Mouse (Mus musculus) forebrain, embryonic 11.5 days (tissue): Measurements from ENCODE around the gene Rph3al. TPM values are rescaled to one million over a fixed set of nuclear protein-coding genes. Genes with fewer than 3 reads are reported as not detected.

Experiments used
- ATAC-seq: fragments of 200-750 bp; cut with Nextera tagmentation; replicated peaks from 2 replicates; pipeline ENCODE4 v1.8.0; 2017; ENCODE audit warnings: moderate TSS enrichment; ENCODE audit not compliant: low FRiP score
- DNase-seq: peaks from one replicate; pipeline ENCODE4 v3.0.0-alpha.2; 2017; ENCODE audit warnings: low spot score
- H3K27ac ChIP-seq: fragments of 300-500 bp; sonication (generic); 2 replicates; pipeline ENCODE4 v1.5.1; 2014; ENCODE audit warnings: low read depth, low read length
- H3K27me3 ChIP-seq: fragments of 300-500 bp; sonication (generic); 2 replicates; pipeline ENCODE4 v1.6.1; 2014; ENCODE audit warnings: mild to moderate bottlenecking, low read length, mixed read lengths; ENCODE audit not compliant: control insufficient read depth, insufficient read depth
- H3K36me3 ChIP-seq: fragments of 300-500 bp; sonication (generic); 2 replicates; pipeline ENCODE4 v1.6.1; 2014; ENCODE audit warnings: mild to moderate bottlenecking, low read length, moderate library complexity, mixed read lengths; ENCODE audit not compliant: control insufficient read depth, insufficient read depth
- H3K4me1 ChIP-seq: fragments of 300-500 bp; sonication (generic); replicated peaks from 2 replicates; pipeline ENCODE4 v1.6.1; 2014; ENCODE audit warnings: low read length, mixed read lengths; ENCODE audit not compliant: control insufficient read depth, insufficient read depth
- H3K4me2 ChIP-seq: fragments of 300-500 bp; sonication (generic); 2 replicates; pipeline ENCODE4 v1.6.1; 2014; ENCODE audit warnings: low read depth, mild to moderate bottlenecking, low read length, moderate library complexity, mixed read lengths; ENCODE audit not compliant: severe bottlenecking
- H3K4me3 ChIP-seq: fragments of 300-500 bp; sonication (generic); 2 replicates; pipeline ENCODE4 v1.5.1; 2014; ENCODE audit warnings: low read depth, low read length
- H3K9ac ChIP-seq: fragments of 300-500 bp; sonication (generic); 2 replicates; pipeline ENCODE4 v1.6.1; 2014; ENCODE audit warnings: low read length
- H3K9me3 ChIP-seq: fragments of 300-500 bp; sonication (generic); 2 replicates; pipeline ENCODE4 v1.6.1; 2016; ENCODE audit warnings: low read length, mixed read lengths; ENCODE audit not compliant: control insufficient read depth
- WGBS: fragments of 180-500 bp; shearing (Covaris S2); extraction: QIAGEN DNeasy Blood & Tissue Kit; methylation state at CpG from one replicate; pipeline ENCODE4 v1.1.7; 2014; 5-methylcytosine and 5-hydroxymethylcytosine counted together
- polyA plus RNA-seq: library from polyadenylated mRNA; unstranded; fragments of >200 nt; fragmentation: Nextera tagmentation; extraction: Ambion mirVana; gene quantifications from 2 replicates; pipeline ENCODE4 v1.2.1, GENCODE M21; 2014

The Rph3al gene
- polyA plus RNA-seq, 1 experiment from 2014 or later, result 2.5 TPM

GRCm38 (mm10) chr11:75957124-75957832 is 19.0 kb upstream of the Rph3al start:
- DNase-seq, result no peak
- whole genome bisulfite sequencing, result 94% methylated on average over 17 of the region's 17 CpGs
- Histone ChIP-seq H3K9me3 (no peaks in the 10 kb centered on the region), H3K9ac (no peak overlapping the region), H3K36me3 (no peaks in the 10 kb centered on the region), H3K4me2 (no peak overlapping the region), H3K4me1 (no peaks in the 10 kb centered on the region), H3K27ac (no peak overlapping the region), H3K27me3 (no peaks in the 10 kb centered on the region), H3K4me3 (no peak overlapping the region)
- no peak for ATAC-seq

- Histone ChIP-seq H3K4me1 (no peaks in the 10 kb centered on the region), H3K27ac (no peak overlapping the region), H3K9me3 (no peaks in the 10 kb centered on the region), H3K4me3 (no peak overlapping the region), H3K9ac (no peak overlapping the region), H3K4me2 (no peak overlapping the region), H3K27me3 (no peaks in the 10 kb centered on the region), H3K36me3 (no peaks in the 10 kb centered on the region)
- ATAC-seq, result no peak
- 85% methylated on average over 8 of the region's 8 CpGs for WGBS
- no peak for DNase-seq
Measured at GRCm38 (mm10) chr11:75956651-75957050, 18.4 kb upstream of the Rph3al start.

GRCm38 (mm10) chr11:75954896-75955295 is 16.7 kb upstream of the Rph3al start:
- H3K36me3 ChIP-seq, result no peaks in the 10 kb centered on the region
- no peak overlapping the region for H3K27ac ChIP-seq
- H3K27me3 ChIP-seq, result no peaks in the 10 kb centered on the region
- ATAC-seq, result no peak
- 91% methylated on average over 9 of the region's 9 CpGs for WGBS
- H3K9me3 ChIP-seq, result no peaks in the 10 kb centered on the region
- no peak for DNase-seq
- no peak overlapping the region for H3K4me3 ChIP-seq
- no peaks in the 10 kb centered on the region for H3K4me1 ChIP-seq
- no peak overlapping the region for H3K9ac ChIP-seq
- H3K4me2 ChIP-seq, result no peak overlapping the region

- Histone ChIP-seq H3K9ac (no peak overlapping the region), H3K27ac (no peak overlapping the region), H3K9me3 (no peaks in the 10 kb centered on the region), H3K4me1 (no peaks in the 10 kb centered on the region), H3K27me3 (no peaks in the 10 kb centered on the region), H3K4me3 (no peak overlapping the region), H3K36me3 (no peaks in the 10 kb centered on the region), H3K4me2 (no peak overlapping the region)
- ATAC-seq, result no peak
- whole genome bisulfite sequencing, result 80% methylated on average over 5 of the region's 5 CpGs
- no peak for DNase-seq
Measured at GRCm38 (mm10) chr11:75951895-75952294, 13.7 kb upstream of the Rph3al start.

DNA sequence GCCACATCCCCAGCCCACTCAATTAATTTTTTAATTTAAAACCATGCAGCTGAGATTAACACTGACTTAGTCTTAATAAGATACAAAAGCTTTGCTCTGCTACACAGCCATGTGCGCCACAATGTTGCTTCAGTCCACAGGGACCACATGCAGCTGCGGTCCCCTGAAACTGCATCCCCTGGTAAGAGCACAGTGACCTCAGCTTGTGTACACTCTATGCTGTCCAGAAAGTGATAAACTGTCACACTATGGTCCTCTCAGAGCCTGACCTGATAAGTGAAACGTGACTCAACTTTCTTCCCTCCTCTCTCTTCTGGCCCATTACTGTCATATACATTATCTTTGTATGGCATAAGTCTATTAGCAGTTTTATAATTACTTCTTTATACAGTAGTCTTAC is 12.2 kb upstream of the Rph3al start:
- Histone ChIP-seq H3K4me2 (no peak overlapping the region), H3K4me3 (no peak overlapping the region), H3K27me3 (no peaks in the 10 kb centered on the region), H3K27ac (no peak overlapping the region), H3K4me1 (peaks cover 4% of the 10 kb centered on the region; the same call in 1 of the 2 replicates), H3K9me3 (no peaks in the 10 kb centered on the region), H3K36me3 (no peaks in the 10 kb centered on the region), H3K9ac (no peak overlapping the region)
- DNase-seq (no peak), ATAC-seq (no peak)
- 88% methylated on average over 3 of the region's 3 CpGs for WGBS

DNA sequence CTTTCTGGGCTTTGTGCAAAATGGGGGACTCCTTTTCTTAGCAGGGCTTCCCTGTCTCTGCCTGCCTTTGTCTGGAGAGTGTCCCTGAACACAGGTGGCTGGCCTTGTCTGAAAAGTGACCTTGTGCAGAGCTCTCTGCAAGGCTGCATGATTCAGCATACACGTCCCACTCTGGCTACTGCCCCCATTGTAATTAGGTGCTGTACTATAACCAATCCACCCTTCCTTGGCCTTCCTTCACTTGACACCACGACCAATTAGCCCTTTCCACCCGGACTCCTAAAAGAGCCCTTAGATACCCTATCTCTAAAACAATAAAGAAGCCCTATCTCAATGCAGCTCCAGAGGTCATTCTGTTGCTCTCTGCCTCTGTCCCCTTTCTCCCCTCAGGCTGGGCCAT is 10.6 kb upstream of the Rph3al start:
- H3K27ac ChIP-seq, result no peak overlapping the region

DNA sequence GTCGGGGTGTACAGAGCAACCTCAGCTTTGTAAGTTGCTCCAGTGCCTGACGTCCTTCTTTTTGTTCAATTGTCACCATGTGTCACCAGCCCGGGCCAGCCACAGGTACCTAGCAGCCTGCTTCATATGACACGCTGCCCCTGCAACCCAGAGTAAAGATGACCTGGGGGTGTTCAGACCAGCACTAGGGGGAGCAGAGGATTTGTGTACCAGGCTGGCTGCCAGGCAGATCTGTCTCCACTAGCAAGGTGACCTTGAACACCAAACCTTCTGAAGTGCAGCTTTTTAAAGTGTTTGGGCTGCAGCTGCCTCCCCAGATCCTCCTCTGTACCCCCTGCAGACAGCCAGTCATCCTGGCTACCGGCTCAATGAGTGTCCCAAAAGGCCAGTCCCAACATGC is 9.0 kb upstream of the Rph3al start:
- H3K36me3 ChIP-seq, result no peaks in the 10 kb centered on the region
- DNase-seq (no peak), ATAC-seq (no peak)
- H3K27ac ChIP-seq, result no peak overlapping the region
- no peak overlapping the region for H3K4me3 ChIP-seq
- peaks cover 4% of the 10 kb centered on the region; the same call in 1 of the 2 replicates for H3K4me1 ChIP-seq
- H3K27me3 ChIP-seq, result no peaks in the 10 kb centered on the region
- H3K9me3 ChIP-seq, result no peaks in the 10 kb centered on the region
- H3K4me2 ChIP-seq, result no peak overlapping the region
- 39% methylated on average over 5 of the region's 5 CpGs for WGBS
- H3K9ac ChIP-seq, result peak overlapping the region; percentile 6; the same call in 1 of the 2 replicates

More for the DNA sequence above, 10.6 kb upstream of the Rph3al start:
- 47% methylated on average over 3 of the region's 3 CpGs for WGBS
- ATAC-seq (no peak), DNase-seq (no peak)
- no peaks in the 10 kb centered on the region for H3K36me3 ChIP-seq
- no peak overlapping the region for H3K9ac ChIP-seq
- no peaks in the 10 kb centered on the region for H3K27me3 ChIP-seq
- H3K9me3 ChIP-seq, result no peaks in the 10 kb centered on the region
- H3K4me1 ChIP-seq, result peaks cover 4% of the 10 kb centered on the region; the same call in 1 of the 2 replicates
- H3K4me2 ChIP-seq, result no peak overlapping the region
- H3K4me3 ChIP-seq, result no peak overlapping the region

- no peak overlapping the region for H3K4me3 ChIP-seq
- no peaks in the 10 kb centered on the region for H3K36me3 ChIP-seq
- 7% methylated on average over 9 of the region's 9 CpGs for WGBS
- 0 out of 2 replicates have a peak overlapping the region, but pooled peaks have one; percentile 1 for H3K27ac ChIP-seq
- no peak overlapping the region for H3K4me2 ChIP-seq
- no peak for DNase-seq
- no peak for ATAC-seq
- no peak overlapping the region for H3K9ac ChIP-seq
- no peaks in the 10 kb centered on the region for H3K27me3 ChIP-seq
- H3K4me1 ChIP-seq, result peaks cover 4% of the 10 kb centered on the region; the same call in 1 of the 2 replicates
- H3K9me3 ChIP-seq, result no peaks in the 10 kb centered on the region
Measured at GRCm38 (mm10) chr11:75945805-75946450, 7.7 kb upstream of the Rph3al start.
